Mouse (Mus musculus): ENCODE results near the gene Apc2. TPM values are rescaled to one million over a fixed set of nuclear protein-coding genes. Genes with fewer than 3 reads are reported as not detected.

The Apc2 gene
- polyA plus RNA-seq, 1 experiment: 0.57 TPM

DNA sequence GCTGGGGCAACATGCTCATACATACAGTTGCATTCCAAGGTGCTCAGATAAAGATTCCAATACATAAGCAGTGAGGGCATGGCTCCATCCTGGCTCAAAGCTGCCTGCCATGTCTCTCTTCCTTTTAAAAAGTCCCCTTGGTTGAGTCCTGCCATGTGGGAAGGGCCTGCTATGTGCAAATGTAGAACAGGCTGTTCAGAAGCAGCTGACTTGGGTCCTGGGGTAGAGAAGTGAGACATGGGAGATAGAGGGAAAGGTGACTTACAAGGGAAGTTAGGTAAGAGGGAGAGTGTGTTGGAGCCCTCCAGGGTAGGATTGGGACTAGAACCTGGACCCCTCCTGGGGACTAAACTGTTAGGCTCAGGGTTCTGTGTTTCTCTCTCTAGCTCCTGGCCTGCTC lies 43.8 kb upstream of the Apc2 start:
- no peak for DNase-seq
- Histone ChIP-seq H3K4me1 (replicated peaks; ENCODE audit: control insufficient read depth, insufficient read depth, low read length) (peaks cover 11% of the 10 kb centered on the region), H3K4me3 (ENCODE audit: control insufficient read depth, insufficient read depth, low read length) (no peak overlapping the region), H3K27me3 (ENCODE audit: control insufficient read depth, insufficient read depth, low read length) (no peaks in the 10 kb centered on the region), H3K27ac (ENCODE audit: control insufficient read depth, insufficient read depth, low read length) (no peak overlapping the region), H3K36me3 (ENCODE audit: control insufficient read depth, insufficient read depth, low read length) (peaks cover 22% of the 10 kb centered on the region)
- no peak for TF ChIP-seq POLR2A (IDR thresholded peaks at IDR 0.05; ENCODE audit: control insufficient read depth, extremely low read depth, insufficient read depth, low read length, poor library complexity)
- no peak for TF ChIP-seq CTCF (IDR thresholded peaks at IDR 0.05; ENCODE audit: borderline replicate concordance, control insufficient read depth, extremely low read depth, insufficient read depth, low read length, poor library complexity)

GRCm38 (mm10) chr10:80252493-80253274 lies 43.1 kb upstream of the Apc2 start:
- DNase-seq: no peak
- H3K4me1 ChIP-seq (replicated peaks; ENCODE audit: control insufficient read depth, insufficient read depth, low read length): peaks cover 13% of the 10 kb centered on the region
- no peak overlapping the region for H3K27ac ChIP-seq (ENCODE audit: control insufficient read depth, insufficient read depth, low read length)
- TF ChIP-seq POLR2A (IDR thresholded peaks at IDR 0.05; ENCODE audit: control insufficient read depth, extremely low read depth, insufficient read depth, low read length, poor library complexity) (no peak), CTCF (IDR thresholded peaks at IDR 0.05; ENCODE audit: borderline replicate concordance, control insufficient read depth, extremely low read depth, insufficient read depth, low read length, poor library complexity) (no peak)
- peaks cover 23% of the 10 kb centered on the region for H3K36me3 ChIP-seq (ENCODE audit: control insufficient read depth, insufficient read depth, low read length)
- WGBS: 98% methylated on average over 11 of the region's 11 CpGs
- no peak overlapping the region for H3K4me3 ChIP-seq (ENCODE audit: control insufficient read depth, insufficient read depth, low read length)
- no peaks in the 10 kb centered on the region for H3K27me3 ChIP-seq (ENCODE audit: control insufficient read depth, insufficient read depth, low read length)

GRCm38 (mm10) chr10:80253551-80253950 lies 42.2 kb upstream of the Apc2 start:
- DNase-seq: no peak
- TF ChIP-seq POLR2A (IDR thresholded peaks at IDR 0.05; ENCODE audit: control insufficient read depth, extremely low read depth, insufficient read depth, low read length, poor library complexity) (no peak), CTCF (IDR thresholded peaks at IDR 0.05; ENCODE audit: borderline replicate concordance, control insufficient read depth, extremely low read depth, insufficient read depth, low read length, poor library complexity) (no peak)
- Histone ChIP-seq H3K4me1 (replicated peaks; ENCODE audit: control insufficient read depth, insufficient read depth, low read length) (peaks cover 18% of the 10 kb centered on the region), H3K36me3 (ENCODE audit: control insufficient read depth, insufficient read depth, low read length) (peaks cover 26% of the 10 kb centered on the region), H3K27me3 (ENCODE audit: control insufficient read depth, insufficient read depth, low read length) (no peaks in the 10 kb centered on the region), H3K4me3 (ENCODE audit: control insufficient read depth, insufficient read depth, low read length) (no peak overlapping the region), H3K27ac (ENCODE audit: control insufficient read depth, insufficient read depth, low read length) (no peak overlapping the region)
- 96% methylated on average over 6 of the region's 6 CpGs for WGBS

- Histone ChIP-seq H3K4me1 (replicated peaks; ENCODE audit: control insufficient read depth, insufficient read depth, low read length) (peaks cover 18% of the 10 kb centered on the region), H3K27me3 (ENCODE audit: control insufficient read depth, insufficient read depth, low read length) (no peaks in the 10 kb centered on the region), H3K27ac (ENCODE audit: control insufficient read depth, insufficient read depth, low read length) (no peak overlapping the region), H3K4me3 (ENCODE audit: control insufficient read depth, insufficient read depth, low read length) (no peak overlapping the region), H3K36me3 (ENCODE audit: control insufficient read depth, insufficient read depth, low read length) (peaks cover 26% of the 10 kb centered on the region)
- TF ChIP-seq POLR2A (IDR thresholded peaks at IDR 0.05; ENCODE audit: control insufficient read depth, extremely low read depth, insufficient read depth, low read length, poor library complexity) (no peak), CTCF (IDR thresholded peaks at IDR 0.05; ENCODE audit: borderline replicate concordance, control insufficient read depth, extremely low read depth, insufficient read depth, low read length, poor library complexity) (no peak)
- WGBS: 97% methylated on average over 26 of the region's 26 CpGs
- no peak for DNase-seq
Measured at GRCm38 (mm10) chr10:80254331-80255297, 41.2 kb upstream of the Apc2 start.

- Histone ChIP-seq H3K36me3 (ENCODE audit: control insufficient read depth, insufficient read depth, low read length) (peaks cover 26% of the 10 kb centered on the region), H3K27me3 (ENCODE audit: control insufficient read depth, insufficient read depth, low read length) (no peaks in the 10 kb centered on the region), H3K27ac (ENCODE audit: control insufficient read depth, insufficient read depth, low read length) (no peak overlapping the region), H3K4me1 (replicated peaks; ENCODE audit: control insufficient read depth, insufficient read depth, low read length) (peaks cover 19% of the 10 kb centered on the region), H3K4me3 (ENCODE audit: control insufficient read depth, insufficient read depth, low read length) (no peak overlapping the region)
- no peak for DNase-seq
- TF ChIP-seq CTCF (IDR thresholded peaks at IDR 0.05; ENCODE audit: borderline replicate concordance, control insufficient read depth, extremely low read depth, insufficient read depth, low read length, poor library complexity) (no peak), POLR2A (IDR thresholded peaks at IDR 0.05; ENCODE audit: control insufficient read depth, extremely low read depth, insufficient read depth, low read length, poor library complexity) (no peak)
- 98% methylated on average over 5 of the region's 5 CpGs for WGBS
Measured at GRCm38 (mm10) chr10:80255881-80256535, 39.8 kb upstream of the Apc2 start.

DNA sequence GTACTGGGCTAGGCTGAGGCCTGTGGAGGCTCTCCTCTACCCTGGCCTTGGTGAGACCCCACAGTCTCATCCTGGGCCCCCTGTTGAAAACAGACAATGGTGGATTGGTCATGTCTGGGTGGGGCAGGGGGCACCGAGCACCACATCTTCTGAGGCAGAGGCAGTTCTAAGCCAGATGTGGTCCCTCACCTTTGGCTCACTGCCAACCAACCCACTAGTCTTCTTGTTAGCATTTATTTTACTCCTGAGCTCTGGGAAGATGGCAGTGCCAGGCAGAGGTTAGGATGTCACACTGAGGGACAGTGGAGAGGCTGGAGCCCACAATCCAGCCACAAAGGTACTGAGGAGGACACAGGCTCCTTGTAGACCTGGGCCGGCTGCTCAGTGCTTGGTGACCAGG lies 37.8 kb upstream of the Apc2 start:
- Histone ChIP-seq H3K36me3 (ENCODE audit: control insufficient read depth, insufficient read depth, low read length) (peaks cover 26% of the 10 kb centered on the region), H3K27ac (ENCODE audit: control insufficient read depth, insufficient read depth, low read length) (no peak overlapping the region), H3K27me3 (ENCODE audit: control insufficient read depth, insufficient read depth, low read length) (no peaks in the 10 kb centered on the region), H3K4me1 (replicated peaks; ENCODE audit: control insufficient read depth, insufficient read depth, low read length) (peaks cover 27% of the 10 kb centered on the region), H3K4me3 (ENCODE audit: control insufficient read depth, insufficient read depth, low read length) (no peak overlapping the region)
- TF ChIP-seq POLR2A (IDR thresholded peaks at IDR 0.05; ENCODE audit: control insufficient read depth, extremely low read depth, insufficient read depth, low read length, poor library complexity): no peak
- 66% methylated on average over 2 of the region's 2 CpGs for WGBS
- DNase-seq: no peak
